Mouse (Mus musculus) gastrocnemius, postnatal 10 days (tissue): ENCODE measurements around the gene Tom1l2. TPM values are rescaled to one million over a fixed set of nuclear protein-coding genes. Genes with fewer than 3 reads are reported as not detected.

Source experiments
- DNase-seq: peaks from one replicate; pipeline ENCODE4 v3.0.0; 2021; ENCODE audit warnings: mixed read lengths
- total RNA-seq, 2 experiments: library from RNA; stranded (reverse); gene quantifications; 2 replicates each; pipeline ENCODE4 v1.2.3; 2021

Tom1l2 gene
- total RNA-seq, 2 experiments from 2014 or later = 38.6 to 45.1 TPM

- peak; percentile 49 for DNase-seq
Observed at GRCm38 (mm10) chr11:60346537-60346936, 6.2 kb downstream of the Tom1l2 start.

GRCm38 (mm10) chr11:60345868-60346267 is 6.8 kb downstream of the Tom1l2 start:
- DNase-seq = no peak

GRCm38 (mm10) chr11:60339361-60339760 is 13.3 kb downstream of the Tom1l2 start:
- DNase-seq = no peak

- DNase-seq = peak; percentile 47
Observed at GRCm38 (mm10) chr11:60338291-60338690, 14.4 kb downstream of the Tom1l2 start.

GRCm38 (mm10) chr11:60335771-60336170 is 16.9 kb downstream of the Tom1l2 start:
- no peak for DNase-seq

GRCm38 (mm10) chr11:60334124-60334523 is 18.6 kb downstream of the Tom1l2 start:
- no peak for DNase-seq

- DNase-seq = no peak
Observed at GRCm38 (mm10) chr11:60333461-60333860, 19.2 kb downstream of the Tom1l2 start.

- DNase-seq = no peak
Observed at GRCm38 (mm10) chr11:60330551-60330950, 22.2 kb downstream of the Tom1l2 start.

- DNase-seq = no peak
Observed at GRCm38 (mm10) chr11:60323731-60324130, 29.0 kb downstream of the Tom1l2 start.

- DNase-seq = no peak
Observed at GRCm38 (mm10) chr11:60321438-60321837, 31.3 kb downstream of the Tom1l2 start.

- DNase-seq = no peak
Observed at GRCm38 (mm10) chr11:60320426-60321037, 32.2 kb downstream of the Tom1l2 start.

- no peak for DNase-seq
Observed at GRCm38 (mm10) chr11:60319257-60320066, 33.2 kb downstream of the Tom1l2 start.

- DNase-seq = no peak
Observed at GRCm38 (mm10) chr11:60318716-60319115, 34.0 kb downstream of the Tom1l2 start.

GRCm38 (mm10) chr11:60317376-60318102 is 35.2 kb downstream of the Tom1l2 start:
- no peak for DNase-seq

GRCm38 (mm10) chr11:60316883-60317282 is 35.8 kb downstream of the Tom1l2 start:
- no peak for DNase-seq

- no peak for DNase-seq
Observed at GRCm38 (mm10) chr11:60316250-60316649, 36.5 kb downstream of the Tom1l2 start.

GRCm38 (mm10) chr11:60311025-60311854 is 41.5 kb downstream of the Tom1l2 start:
- DNase-seq = peak; percentile 72

- DNase-seq = no peak
Observed at GRCm38 (mm10) chr11:60309875-60310274, 42.8 kb downstream of the Tom1l2 start.

- no peak for DNase-seq
Observed at GRCm38 (mm10) chr11:60308506-60309116, 44.1 kb downstream of the Tom1l2 start.

GRCm38 (mm10) chr11:60308061-60308460 is 44.6 kb downstream of the Tom1l2 start:
- no peak for DNase-seq

- DNase-seq = no peak
Observed at GRCm38 (mm10) chr11:60307375-60307825, 45.3 kb downstream of the Tom1l2 start.

GRCm38 (mm10) chr11:60306834-60307233 is 45.9 kb downstream of the Tom1l2 start:
- DNase-seq = peak; percentile 49
